Mouse (Mus musculus): ENCODE measurements at regions not wholly inside any gene's neighbourhood (a gene's known extent, or its start where the extent isn't known, plus 50 kb on each side); places are given as distances from the start of the nearest gene placed in this dataset.

DNA sequence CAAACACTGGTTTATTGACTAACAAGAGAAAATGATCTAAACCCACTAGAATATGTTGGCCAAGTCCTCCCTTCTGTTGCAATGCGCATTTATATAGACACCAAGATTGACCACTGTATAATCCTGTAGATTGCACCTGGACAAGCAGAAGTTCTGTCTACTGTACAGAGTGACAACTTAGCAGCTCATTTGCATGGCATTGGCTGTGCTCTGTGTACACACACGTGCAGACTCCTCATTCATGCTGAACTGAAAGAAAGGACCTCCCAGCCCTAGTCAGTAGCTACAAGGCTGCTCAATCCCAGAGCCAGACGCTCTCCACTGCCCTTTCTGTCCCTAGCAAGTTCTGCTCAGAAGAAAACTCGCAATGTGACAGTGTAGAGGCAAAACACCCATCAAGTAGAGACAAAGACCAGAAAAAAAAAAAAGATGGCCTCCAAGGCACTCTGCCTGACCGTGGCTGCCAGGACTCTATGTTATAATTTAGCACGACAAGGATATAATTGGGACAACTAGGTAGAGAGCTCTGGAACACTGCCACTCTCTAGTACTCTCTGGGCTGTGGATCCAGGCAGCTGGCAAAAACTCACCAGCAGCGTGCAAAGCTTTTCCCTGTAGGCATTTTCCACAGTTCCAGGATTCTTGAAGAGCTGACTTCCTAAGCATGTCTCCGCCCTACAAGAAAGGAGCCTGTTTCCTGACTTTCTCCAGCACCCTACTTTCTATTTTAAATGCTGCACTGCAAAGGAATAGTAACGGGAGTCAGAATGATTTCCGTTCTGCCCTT lies 108.2 kb downstream of the Akap11 start:
- TF ChIP-seq POLR2A (IDR thresholded peaks at IDR 0.05; ENCODE audit: insufficient read length, low read depth) (no peak), E2F4 (IDR thresholded peaks at IDR 0.05; ENCODE audit: insufficient read depth) (no peak), TCF12 (IDR thresholded peaks at IDR 0.05; ENCODE audit: insufficient read depth, poor library complexity, severe bottlenecking) (no peak), MAX (IDR thresholded peaks at IDR 0.05; ENCODE audit: low read depth) (no peak), POLR2AphosphoS2 (IDR thresholded peaks at IDR 0.05; ENCODE audit: insufficient read length, low read depth) (no peak), USF1 (IDR thresholded peaks at IDR 0.05; ENCODE audit: low read depth) (no peak), CEBPB (IDR thresholded peaks at IDR 0.05; ENCODE audit: insufficient read depth, poor library complexity, severe bottlenecking) (no peak), TCF3 (IDR thresholded peaks at IDR 0.05; ENCODE audit: insufficient read length, low read depth) (no peak), MYOD1 (IDR thresholded peaks at IDR 0.05; ENCODE audit: control insufficient read depth in 1 of 3, insufficient read length in 2 of 3, low read depth in 2 of 3) (no peak)

All from myocyte (in vitro differentiated cells).